Mouse (Mus musculus): ENCODE results near the gene Ccl17. TPM values are rescaled to one million over a fixed set of nuclear protein-coding genes. Genes with fewer than 3 reads are reported as not detected.

The Ccl17 gene
- polyA plus RNA-seq, 1 experiment from 2014 or later: 1.2 TPM

DNA sequence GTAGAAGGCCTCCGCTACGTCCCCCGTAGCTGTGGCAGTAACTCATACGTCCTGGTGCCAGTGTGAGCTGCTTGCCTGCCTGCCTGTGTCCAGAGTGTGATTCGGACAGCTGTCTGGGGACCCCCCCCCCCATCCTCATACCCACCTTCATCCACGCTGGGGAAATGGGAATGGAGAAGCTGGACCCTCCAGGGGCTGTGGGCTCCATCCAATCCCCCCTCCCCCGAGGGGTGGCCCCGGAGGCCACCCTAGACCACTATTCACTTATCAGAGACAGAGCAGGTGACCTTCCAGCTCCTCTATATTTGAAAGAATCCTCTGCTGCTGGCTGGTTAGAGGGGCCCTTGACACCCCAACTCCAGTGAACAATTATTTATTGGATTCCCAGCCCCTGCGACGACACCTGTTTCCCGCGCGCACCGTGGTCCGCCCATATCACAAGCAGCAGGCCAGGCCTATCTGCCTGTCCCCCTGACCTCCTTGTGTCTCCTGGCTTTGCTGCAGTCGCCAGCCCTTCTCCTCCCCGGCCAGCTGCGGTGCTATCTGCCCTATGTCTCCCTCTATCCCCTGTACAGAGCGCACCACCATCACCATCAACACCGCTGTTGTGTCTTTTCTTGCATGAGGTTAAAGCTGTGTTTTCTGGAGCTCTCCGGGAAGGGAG, 29.6 kb upstream of the Ccl17 start:
- H3K27me3 ChIP-seq (ENCODE audit: insufficient read depth, low read length): no peaks in the 10 kb centered on the region

DNA sequence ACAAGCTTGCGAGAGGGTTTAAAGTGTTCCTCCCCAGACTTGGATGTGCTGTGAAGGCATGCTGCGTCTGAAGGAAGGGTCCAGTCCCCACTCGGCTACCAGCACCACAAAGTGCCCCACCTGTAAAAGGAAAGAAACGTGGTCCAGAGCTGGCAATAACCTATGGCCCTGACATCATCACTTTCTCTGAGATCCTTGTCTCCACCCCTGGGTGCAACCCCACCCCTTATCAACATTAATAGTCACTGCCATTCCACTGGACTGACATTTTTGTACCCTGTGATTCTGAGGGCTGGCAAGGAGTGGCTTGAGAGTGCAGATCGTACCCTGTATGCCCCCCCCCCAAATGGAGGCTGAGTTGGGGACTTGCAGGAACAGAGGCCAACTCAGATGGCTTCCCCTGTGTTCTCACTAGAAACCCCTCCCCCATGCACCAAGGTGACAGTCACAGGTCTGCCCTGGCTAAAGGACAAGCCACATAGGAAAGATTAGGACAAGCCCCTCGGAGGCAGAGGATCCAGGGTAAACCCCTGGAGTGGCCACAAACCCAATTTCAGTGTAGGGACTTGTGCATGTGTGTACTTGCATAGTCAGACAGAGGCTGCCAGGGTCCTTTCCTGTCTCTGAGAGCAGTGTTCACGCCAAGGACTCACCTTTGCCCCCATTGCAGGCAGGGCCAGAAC, 29.0 kb upstream of the Ccl17 start:
- Histone ChIP-seq H3K4me2 (ENCODE audit: low read length) (no peak overlapping the region), H3K4me1 (replicated peaks; ENCODE audit: insufficient read depth, low read length) (peaks cover 27% of the 10 kb centered on the region), H3K36me3 (ENCODE audit: insufficient read depth, low read length) (no peaks in the 10 kb centered on the region), H3K4me3 (replicated peaks; ENCODE audit: low read depth, low read length) (no peak overlapping the region), H3K9me3 (replicated peaks; ENCODE audit: low read length) (no peaks in the 10 kb centered on the region), H3K27ac (peak overlapping the region; percentile 66), H3K27me3 (ENCODE audit: insufficient read depth, low read length) (no peaks in the 10 kb centered on the region), H3K9ac (ENCODE audit: low read depth, low read length) (no peak overlapping the region)
- no peak for TF ChIP-seq CTCF (IDR thresholded peaks at IDR 0.05; ENCODE audit: low read depth)
- WGBS: 54% methylated on average over 7 of the region's 7 CpGs
- DNase-seq (ENCODE audit: low spot score) (no peak), ATAC-seq (replicated peaks; ENCODE audit: low FRiP score, low read depth) (no peak; the same call in 1 of the 2 replicates)

More for the DNA sequence above, 29.6 kb upstream of the Ccl17 start:
- DNase-seq (ENCODE audit: low spot score) (no peak), ATAC-seq (replicated peaks; ENCODE audit: low FRiP score, low read depth) (no peak)
- Histone ChIP-seq H3K4me2 (ENCODE audit: low read length) (no peak overlapping the region), H3K27ac (0 out of 2 replicates have a peak overlapping the region, but pooled peaks have one; percentile 10), H3K9me3 (replicated peaks; ENCODE audit: low read length) (no peaks in the 10 kb centered on the region), H3K36me3 (ENCODE audit: insufficient read depth, low read length) (no peaks in the 10 kb centered on the region), H3K4me1 (replicated peaks; ENCODE audit: insufficient read depth, low read length) (peaks cover 25% of the 10 kb centered on the region), H3K9ac (ENCODE audit: low read depth, low read length) (no peak overlapping the region), H3K4me3 (replicated peaks; ENCODE audit: low read depth, low read length) (no peak overlapping the region)
- 86% methylated on average over 21 of the region's 21 CpGs for WGBS
- no peak for TF ChIP-seq CTCF (IDR thresholded peaks at IDR 0.05; ENCODE audit: low read depth)

DNA sequence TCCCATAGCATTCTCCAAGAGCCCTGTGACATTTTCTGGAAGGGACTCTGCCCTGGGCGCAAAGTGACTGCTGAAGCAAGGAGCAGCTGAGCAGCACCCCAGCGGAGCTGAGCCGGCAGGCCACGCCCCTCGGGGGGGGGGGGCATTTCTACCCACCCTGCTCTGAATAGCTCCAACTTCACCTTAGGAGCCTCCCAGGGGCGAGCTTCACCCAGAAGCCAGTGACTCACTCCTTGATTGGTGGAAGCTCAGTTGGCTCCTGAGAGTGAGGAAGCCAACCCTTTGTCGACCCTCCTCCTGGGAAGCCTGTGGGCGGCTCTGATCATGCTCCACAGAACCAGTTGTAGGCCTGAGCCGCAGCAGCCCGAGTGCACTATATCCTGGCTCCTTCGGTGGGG, 28.4 kb upstream of the Ccl17 start:
- Histone ChIP-seq H3K9ac (ENCODE audit: low read depth, low read length) (no peak overlapping the region), H3K4me2 (ENCODE audit: low read length) (peak overlapping the region; percentile 8; the same call in 1 of the 2 replicates), H3K4me3 (replicated peaks; ENCODE audit: low read depth, low read length) (no peak overlapping the region), H3K36me3 (ENCODE audit: insufficient read depth, low read length) (no peaks in the 10 kb centered on the region), H3K27ac (peak overlapping the region; percentile 66; the same call in 1 of the 2 replicates), H3K9me3 (replicated peaks; ENCODE audit: low read length) (no peaks in the 10 kb centered on the region), H3K27me3 (ENCODE audit: insufficient read depth, low read length) (no peaks in the 10 kb centered on the region), H3K4me1 (replicated peaks; ENCODE audit: insufficient read depth, low read length) (peaks cover 27% of the 10 kb centered on the region)
- TF ChIP-seq CTCF (IDR thresholded peaks at IDR 0.05; ENCODE audit: low read depth): no peak
- DNase-seq (ENCODE audit: low spot score): peak; percentile 64
- WGBS: 6% methylated on average over 11 of the region's 11 CpGs
- ATAC-seq (replicated peaks; ENCODE audit: low FRiP score, low read depth): peak; percentile 92

DNA sequence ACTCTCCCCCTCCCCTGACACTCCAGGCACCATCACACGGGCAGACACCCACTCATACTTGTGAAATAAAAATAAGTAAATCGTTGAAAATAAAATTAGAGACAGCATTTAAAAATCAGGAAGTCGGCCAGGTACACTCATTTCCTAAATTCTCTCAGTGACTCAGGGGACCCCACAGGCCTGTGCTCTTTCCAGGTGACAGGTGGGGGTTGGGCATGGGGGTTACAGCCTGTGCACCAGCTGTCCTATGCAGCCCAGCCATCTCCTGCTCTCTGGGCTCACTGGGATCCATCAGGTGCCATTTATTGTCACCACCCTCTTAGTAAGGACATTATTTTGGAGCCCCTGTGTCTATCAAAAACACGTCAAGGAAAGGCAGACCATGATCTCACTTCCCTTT, 26.4 kb upstream of the Ccl17 start:
- 60% methylated on average over 4 of the region's 4 CpGs for WGBS
- no peaks in the 10 kb centered on the region for H3K27me3 ChIP-seq (ENCODE audit: insufficient read depth, low read length)
- ATAC-seq (replicated peaks; ENCODE audit: low FRiP score, low read depth): no peak
- peaks cover 20% of the 10 kb centered on the region for H3K4me1 ChIP-seq (replicated peaks; ENCODE audit: insufficient read depth, low read length)
- H3K4me2 ChIP-seq (ENCODE audit: low read length): no peak overlapping the region
- no peak overlapping the region for H3K4me3 ChIP-seq (replicated peaks; ENCODE audit: low read depth, low read length)
- no peak overlapping the region for H3K9ac ChIP-seq (ENCODE audit: low read depth, low read length)
- DNase-seq (ENCODE audit: low spot score): no peak
- H3K27ac ChIP-seq: no peak overlapping the region
- no peak for TF ChIP-seq CTCF (IDR thresholded peaks at IDR 0.05; ENCODE audit: low read depth)
- no peaks in the 10 kb centered on the region for H3K36me3 ChIP-seq (ENCODE audit: insufficient read depth, low read length)
- H3K9me3 ChIP-seq (replicated peaks; ENCODE audit: low read length): no peaks in the 10 kb centered on the region

DNA sequence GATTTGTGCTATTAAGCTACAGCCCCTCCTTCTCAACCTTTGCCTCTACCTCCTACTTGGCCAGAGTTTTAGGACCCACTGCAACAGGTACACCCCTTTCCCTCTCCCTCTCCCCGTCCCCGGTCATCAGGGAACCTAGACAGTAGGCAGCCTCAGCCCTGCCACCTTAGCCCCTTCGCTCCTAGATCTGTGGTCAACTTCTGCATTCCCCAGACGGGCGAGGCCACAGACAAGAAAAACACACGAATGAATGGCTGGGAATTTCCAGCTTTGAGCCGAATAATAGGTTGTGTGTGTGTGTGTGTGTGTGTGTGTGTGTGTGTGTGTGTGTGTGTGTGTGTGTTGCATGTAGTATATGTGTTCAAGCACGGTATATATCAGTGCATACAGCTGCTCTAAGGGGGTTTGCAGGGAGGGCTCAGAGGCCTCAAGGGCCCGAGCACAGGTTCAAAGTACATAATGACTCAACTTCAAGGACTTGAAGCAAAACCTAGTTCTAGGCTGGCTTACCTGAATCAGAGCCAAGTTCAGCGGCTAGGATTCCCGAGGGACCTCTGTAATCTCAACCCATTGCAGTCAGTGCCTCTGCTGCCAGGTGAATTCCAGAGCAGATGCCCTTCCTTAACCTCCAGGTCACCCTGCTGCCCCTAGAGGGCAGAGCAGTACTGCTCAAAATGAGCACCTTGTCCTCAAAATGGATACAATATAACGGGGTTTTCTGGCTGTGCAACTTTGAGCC, 24.8 kb upstream of the Ccl17 start:
- Histone ChIP-seq H3K36me3 (ENCODE audit: insufficient read depth, low read length) (no peaks in the 10 kb centered on the region), H3K27me3 (ENCODE audit: insufficient read depth, low read length) (no peaks in the 10 kb centered on the region), H3K9ac (ENCODE audit: low read depth, low read length) (no peak overlapping the region), H3K4me1 (replicated peaks; ENCODE audit: insufficient read depth, low read length) (peaks cover 20% of the 10 kb centered on the region), H3K4me3 (replicated peaks; ENCODE audit: low read depth, low read length) (no peak overlapping the region), H3K27ac (peak overlapping the region; percentile 19; the same call in 1 of the 2 replicates), H3K4me2 (ENCODE audit: low read length) (no peak overlapping the region), H3K9me3 (replicated peaks; ENCODE audit: low read length) (no peaks in the 10 kb centered on the region)
- DNase-seq (ENCODE audit: low spot score): peak; percentile 32
- 57% methylated on average over 12 of the region's 12 CpGs for WGBS
- no peak for ATAC-seq (replicated peaks; ENCODE audit: low FRiP score, low read depth)
- peak; percentile 53 for TF ChIP-seq CTCF (IDR thresholded peaks at IDR 0.05; ENCODE audit: low read depth)

DNA sequence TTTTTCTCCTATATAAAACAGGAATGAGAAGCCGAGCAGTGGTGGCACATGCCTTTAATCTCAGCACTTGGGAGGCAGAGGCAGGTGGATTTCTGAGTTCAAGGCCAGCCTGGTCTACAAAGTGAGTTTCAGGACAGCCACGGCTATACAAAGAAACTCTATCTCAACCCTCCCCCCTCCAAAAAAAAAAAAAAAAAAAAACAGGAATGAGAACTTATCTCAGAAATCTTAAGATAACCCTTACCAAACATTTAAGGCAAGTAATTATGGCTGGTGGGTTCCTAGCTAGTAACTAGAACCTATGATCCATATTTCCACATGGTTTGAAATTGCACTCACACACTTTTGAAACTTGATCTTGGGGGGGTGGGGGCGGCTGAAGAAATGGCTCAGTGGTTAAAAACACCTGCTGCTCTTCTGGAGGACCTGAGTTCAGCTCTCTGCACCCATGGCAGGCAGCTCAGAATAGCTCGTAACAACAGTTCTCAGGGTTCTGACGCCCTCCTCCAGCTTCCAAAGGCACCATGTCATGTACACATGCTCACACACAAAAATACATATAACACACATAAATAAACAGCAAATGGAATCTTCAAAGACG, 24.2 kb upstream of the Ccl17 start:
- Histone ChIP-seq H3K4me1 (replicated peaks; ENCODE audit: insufficient read depth, low read length) (peaks cover 19% of the 10 kb centered on the region), H3K4me2 (ENCODE audit: low read length) (no peak overlapping the region), H3K4me3 (replicated peaks; ENCODE audit: low read depth, low read length) (no peak overlapping the region), H3K36me3 (ENCODE audit: insufficient read depth, low read length) (no peaks in the 10 kb centered on the region), H3K27ac (no peak overlapping the region), H3K9me3 (replicated peaks; ENCODE audit: low read length) (no peaks in the 10 kb centered on the region), H3K27me3 (ENCODE audit: insufficient read depth, low read length) (no peaks in the 10 kb centered on the region), H3K9ac (ENCODE audit: low read depth, low read length) (no peak overlapping the region)
- no peak for TF ChIP-seq CTCF (IDR thresholded peaks at IDR 0.05; ENCODE audit: low read depth)
- 70% methylated on average over 6 of the region's 6 CpGs for WGBS
- ATAC-seq (replicated peaks; ENCODE audit: low FRiP score, low read depth) (no peak), DNase-seq (ENCODE audit: low spot score) (no peak)
